Mouse (Mus musculus): ENCODE results near the gene Nat9.
A peak's percentile ranks its signal among the peaks of the same experiment; 100 is the strongest.

Nat9 gene

GRCm38 (mm10) chr11:115215123-115215522 is 27.5 kb upstream of the Nat9 start:
- DNase-seq (ENCODE audit: low read depth, low spot score): no peak

DNA sequence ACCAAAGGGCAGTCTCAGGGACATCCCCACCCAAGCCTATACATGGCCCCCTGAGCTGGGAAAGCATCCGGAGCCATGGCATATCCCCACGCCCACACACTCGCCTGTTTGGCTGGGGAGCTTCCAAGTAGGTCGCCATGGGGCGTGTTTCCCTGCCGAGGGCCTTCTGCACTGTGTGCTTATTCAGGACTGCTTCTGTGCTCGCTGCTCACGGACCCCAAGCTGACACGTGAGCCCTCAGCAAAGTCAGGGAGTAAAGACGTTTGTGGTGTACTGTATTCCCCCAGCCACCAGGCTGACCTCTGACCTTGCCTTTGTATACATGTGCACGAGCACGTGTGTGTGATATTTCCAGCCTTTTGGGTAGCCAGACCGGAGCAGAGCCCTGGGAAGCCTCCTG is 24.5 kb upstream of the Nat9 start:
- DNase-seq (ENCODE audit: low read depth, low spot score): no peak

DNA sequence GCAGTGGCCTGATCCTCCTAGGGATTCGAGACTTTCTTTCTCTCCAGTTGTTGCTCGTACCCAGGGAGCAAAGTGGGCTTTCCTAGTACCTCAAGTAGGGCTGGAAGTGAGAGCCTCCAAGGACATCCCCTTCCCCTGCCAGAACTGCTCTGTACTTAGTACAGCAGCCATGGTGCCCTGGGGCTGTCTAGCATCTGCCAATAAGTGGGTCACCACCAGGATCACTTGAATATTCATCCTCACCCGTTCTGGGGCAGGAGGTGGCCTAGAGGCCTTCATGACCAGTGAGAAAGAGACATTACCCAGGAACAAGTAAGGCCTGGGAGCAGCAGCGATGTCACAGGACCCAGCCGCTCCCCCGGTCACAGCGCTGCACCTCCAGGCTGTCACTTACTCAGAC is 22.3 kb upstream of the Nat9 start:
- DNase-seq (ENCODE audit: low read depth, low spot score): no peak

DNA sequence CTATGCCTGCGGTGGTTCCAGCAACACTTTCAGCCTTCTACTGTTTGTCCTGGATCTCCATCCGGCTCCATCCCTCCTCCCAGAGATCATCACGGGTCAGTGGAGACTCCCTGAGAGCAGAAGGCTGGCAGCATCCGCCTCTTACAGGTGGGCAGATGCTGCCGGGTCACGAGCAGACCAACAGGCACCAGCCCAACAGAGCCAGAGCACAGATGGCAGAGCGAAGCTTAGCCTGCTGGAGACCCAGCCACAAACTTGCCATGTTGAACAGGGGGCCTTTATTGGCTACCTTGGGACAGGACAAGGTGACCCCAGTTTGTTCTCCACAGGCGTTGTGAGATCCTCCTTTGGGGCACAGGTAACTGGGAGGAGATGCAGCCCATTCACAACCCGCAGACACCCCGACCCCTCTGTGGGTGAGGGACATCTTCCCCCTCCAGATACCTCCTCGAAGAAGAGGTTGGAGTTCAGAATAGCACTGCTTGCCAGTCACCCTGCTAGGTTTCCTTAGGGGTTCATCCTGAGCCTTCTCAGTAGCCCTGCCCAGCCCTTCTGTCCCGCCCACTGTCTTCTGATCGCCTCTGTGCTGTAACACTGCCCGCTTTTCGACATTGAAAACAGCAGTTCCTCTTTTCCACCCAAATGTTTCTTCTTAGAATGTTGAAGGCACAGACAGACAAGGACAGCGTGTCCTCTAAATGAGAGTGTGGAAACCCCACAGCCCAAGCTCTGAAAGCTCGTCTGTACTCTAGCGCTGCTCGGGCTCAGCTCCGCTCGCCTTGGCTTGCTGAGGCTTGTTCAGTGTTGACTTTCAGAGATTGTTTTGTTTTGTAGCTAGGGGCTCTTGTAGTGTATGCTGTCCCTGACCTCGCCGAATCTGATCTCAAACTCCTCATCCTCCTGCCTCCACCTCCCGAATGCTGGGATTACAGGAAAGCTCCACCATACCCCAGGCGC is 21.4 kb upstream of the Nat9 start:
- no peak for DNase-seq (ENCODE audit: low read depth, low spot score)

DNA sequence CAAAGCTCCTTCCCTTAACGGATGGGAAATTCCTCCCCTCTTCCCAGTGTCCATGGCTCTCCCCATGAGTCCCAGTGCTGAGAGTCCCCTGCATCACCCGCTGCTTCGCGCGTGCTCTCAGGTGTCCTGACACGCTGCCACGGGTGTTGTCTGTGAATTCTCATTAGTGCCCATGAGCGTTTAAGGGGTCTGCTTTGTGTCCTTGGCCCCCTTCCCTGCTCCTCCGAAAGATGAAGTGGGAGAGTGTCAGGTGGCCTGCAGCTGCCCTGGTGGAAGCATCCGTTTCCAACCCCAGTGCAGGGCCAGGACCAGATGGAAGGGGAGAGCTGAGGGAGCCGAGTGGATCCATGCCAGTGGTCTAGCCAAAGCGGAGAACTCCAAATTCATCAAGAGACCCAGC is 20.5 kb upstream of the Nat9 start:
- no peak for DNase-seq (ENCODE audit: low read depth, low spot score)

DNA sequence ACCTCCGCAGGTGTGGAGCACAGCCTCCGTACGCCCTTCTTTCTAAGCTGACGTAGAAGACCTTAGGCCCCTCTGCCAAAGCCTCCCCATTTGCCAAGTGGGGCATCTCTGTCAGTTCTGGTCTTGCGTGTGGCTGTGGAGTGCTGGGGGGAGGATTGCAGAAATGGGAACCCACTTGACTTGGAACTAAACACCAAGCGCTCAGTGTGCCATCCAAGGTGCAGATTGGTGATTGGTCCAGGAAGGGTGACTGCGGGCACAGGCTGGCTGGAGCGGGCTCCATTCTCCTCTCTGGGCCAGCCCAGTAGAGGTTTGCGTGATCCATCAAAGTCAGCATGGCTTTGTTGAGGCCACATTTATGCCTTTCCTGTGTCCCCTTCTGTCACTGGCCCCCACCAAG is 15.1 kb upstream of the Nat9 start:
- DNase-seq (ENCODE audit: low read depth, low spot score): no peak

GRCm38 (mm10) chr11:115202316-115202715 is 14.7 kb upstream of the Nat9 start:
- peak; percentile 63 for DNase-seq (ENCODE audit: low read depth, low spot score)

DNA sequence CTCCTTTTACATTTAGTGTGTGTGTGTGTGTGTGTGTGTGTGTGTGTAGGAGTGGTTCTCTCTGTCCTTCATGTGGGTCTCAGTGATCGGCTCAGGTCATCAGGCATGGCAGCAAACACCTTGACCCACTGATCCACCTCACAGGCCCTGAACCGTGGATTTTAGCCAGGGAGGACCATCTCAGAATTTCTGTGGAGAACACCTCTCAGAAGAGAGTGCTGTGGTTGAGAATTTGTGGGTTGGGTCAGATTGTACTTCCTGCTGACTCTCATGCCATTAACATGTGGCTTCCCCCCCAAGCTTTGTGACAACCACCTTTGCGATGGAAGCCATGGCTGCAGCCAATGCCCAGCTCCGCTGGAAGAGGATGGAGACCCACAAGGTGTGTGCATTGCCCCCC is 12.9 kb upstream of the Nat9 start:
- no peak for DNase-seq (ENCODE audit: low read depth, low spot score)

DNA sequence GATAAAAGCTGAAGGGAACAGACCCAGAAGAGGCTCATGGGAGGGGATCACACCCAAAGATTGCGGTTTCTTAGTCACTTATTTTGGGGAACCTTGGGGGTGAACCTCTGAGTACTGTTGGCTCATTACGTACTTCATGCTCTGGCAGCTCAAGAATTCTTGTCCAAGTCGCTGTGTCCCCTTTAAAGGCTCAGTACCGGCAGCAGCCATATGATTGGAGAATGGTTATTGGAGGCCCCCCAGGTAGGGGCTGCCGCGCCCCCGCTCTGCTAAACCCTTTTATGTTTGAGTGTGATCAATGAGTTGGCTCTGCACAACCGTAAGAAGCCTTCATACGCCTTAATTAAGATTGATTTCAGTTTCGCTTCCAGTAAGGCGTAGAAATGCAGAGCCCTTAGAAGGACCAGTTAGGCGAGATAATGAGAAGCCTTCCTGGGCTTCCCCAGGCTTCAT is 11.3 kb upstream of the Nat9 start:
- no peak for DNase-seq (ENCODE audit: low read depth, low spot score)

DNA sequence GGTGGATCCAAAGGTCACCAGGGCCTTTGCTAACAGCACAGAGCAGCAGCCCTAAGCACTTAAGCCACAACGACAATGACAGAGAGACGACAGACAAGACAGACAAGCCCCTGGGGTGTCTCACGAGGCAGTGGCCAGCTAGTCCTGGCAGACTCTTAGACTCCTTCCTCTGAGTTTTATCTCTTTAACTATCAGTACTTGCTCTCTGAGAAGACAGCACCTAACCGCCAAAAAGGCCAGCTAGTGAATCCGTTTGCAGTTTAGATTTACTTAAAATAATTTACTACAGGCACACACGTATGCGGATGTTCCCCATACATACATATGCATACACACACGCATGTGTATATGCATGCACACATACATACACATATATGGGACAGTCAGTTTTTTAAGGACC is 9.9 kb upstream of the Nat9 start:
- no peak for DNase-seq (ENCODE audit: low read depth, low spot score)

GRCm38 (mm10) chr11:115195933-115196332 is 8.3 kb upstream of the Nat9 start:
- DNase-seq (ENCODE audit: low read depth, low spot score): no peak

GRCm38 (mm10) chr11:115194693-115195092 is 7.0 kb upstream of the Nat9 start:
- DNase-seq (ENCODE audit: low read depth, low spot score): no peak

DNA sequence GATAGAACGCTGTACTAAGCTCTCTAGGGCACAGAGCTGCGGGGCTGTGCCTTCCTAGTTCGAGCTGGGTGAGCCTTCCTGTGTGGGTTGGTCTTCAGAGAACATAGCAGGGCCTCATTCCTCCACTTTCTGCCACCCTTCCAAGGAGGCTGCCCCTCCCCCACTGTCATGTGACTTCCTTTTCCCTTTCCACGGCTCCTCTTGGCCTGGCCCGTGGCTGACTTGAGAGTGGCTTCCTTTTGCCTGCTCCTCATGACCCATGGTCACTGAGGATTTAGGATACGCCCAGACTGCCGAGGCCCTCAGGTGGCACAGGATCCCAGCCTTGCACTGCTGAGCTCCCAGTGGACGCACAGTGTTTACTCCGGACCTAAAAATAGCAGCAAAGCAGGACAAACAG is 4.5 kb upstream of the Nat9 start:
- no peak for DNase-seq (ENCODE audit: low read depth, low spot score)

GRCm38 (mm10) chr11:115189304-115189703 is 1.6 kb upstream of the Nat9 start:
- no peak for DNase-seq (ENCODE audit: low read depth, low spot score)

DNA sequence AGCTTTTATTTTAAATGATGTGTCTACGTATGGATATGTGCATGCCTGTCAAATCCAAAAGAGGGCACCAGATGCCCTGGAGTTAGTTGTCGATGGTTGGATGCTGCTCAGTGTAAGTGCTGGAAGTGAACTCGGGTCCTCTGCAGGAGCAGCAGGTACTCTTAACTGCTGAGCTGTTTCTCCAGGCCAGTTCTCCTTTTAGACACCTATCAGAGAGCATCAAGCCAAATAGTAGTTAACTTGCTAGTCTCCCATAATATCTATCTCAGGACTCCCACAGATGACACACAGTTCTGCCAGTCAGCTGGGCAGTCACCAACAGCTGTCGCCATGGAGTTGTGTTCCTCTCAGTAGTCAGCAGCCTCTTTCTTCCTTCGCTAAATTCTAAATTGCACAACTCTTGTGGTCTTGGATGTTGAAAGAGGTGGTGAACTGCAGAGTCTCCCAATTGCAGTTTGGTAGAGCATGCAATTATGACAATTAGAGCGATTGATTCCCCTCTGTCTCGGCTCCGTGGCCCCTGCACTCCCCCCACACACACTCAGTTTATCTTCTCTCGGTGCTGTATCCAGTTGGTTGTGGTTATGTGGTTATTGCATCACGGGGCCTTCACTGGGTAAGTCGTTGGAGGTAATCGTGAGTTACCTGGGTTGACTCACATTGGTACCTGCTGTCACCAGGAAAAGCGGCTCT is 1.0 kb upstream of the Nat9 start:
- DNase-seq (ENCODE audit: low read depth, low spot score): no peak

GRCm38 (mm10) chr11:115187224-115187639 is 427 bp downstream of the Nat9 start, which contains the start of gene Tmem104:
Tmem104 (plus strand) TSS chr11:115187487.
- DNase-seq (ENCODE audit: low read depth, low spot score): peak; percentile 98

DNA sequence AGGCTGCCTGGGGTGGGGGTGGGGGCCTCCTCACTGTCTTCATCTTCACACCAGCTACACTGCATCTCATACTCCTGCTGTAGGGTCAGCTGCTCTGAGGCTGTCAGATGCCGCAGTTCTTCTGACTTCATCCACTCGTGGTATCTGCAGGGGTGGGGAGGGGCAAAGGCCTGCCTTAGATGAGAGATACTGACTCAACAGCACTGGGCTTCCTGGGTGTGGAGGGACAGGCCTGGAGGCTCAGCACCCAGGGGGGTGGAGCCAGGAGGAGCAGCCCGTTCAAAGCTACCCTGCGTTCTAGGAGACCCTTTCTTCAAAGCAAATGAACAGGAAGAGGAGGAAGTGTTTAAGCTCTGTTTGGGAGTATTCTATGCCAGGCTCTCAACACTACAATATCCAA is 2.7 kb downstream of the Nat9 start:
- DNase-seq (ENCODE audit: low read depth, low spot score): no peak

DNA sequence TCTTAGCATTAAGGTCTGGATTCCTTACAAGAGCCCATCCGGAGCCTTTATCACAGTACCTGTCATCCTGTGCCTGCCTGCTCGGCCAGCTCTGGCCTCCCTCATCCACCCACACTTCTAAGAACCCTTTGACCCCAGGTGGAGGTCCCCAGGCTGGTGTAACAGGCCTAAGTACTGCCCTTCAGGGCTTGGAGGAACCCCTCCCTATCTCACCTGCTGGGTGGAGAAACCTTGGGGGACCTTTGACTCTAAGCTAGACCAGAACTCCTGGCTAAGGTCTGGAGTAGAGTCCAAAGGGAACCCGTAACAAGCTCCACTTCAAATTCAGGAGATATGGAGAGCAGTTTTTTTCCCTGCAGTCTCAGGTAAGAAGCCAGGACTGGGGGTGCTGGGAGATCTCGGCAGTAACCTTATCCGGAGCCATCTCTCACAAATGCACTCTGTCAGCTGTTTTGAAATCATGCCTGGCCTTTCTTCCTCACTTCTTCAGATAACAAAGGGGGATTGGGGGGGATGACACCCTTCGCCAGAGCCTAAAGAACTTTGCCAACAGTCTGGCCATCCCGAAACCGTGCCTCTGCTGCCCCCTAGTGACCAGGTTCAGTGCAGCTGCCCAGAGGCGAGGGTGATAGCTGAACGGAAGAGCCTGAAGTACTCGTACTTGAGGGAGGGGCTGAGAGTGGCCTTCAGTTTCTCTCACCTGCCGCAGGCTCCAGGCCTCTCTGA is 5.6 kb downstream of the Nat9 start:
- peak; percentile 61 for DNase-seq (ENCODE audit: low read depth, low spot score)

DNA sequence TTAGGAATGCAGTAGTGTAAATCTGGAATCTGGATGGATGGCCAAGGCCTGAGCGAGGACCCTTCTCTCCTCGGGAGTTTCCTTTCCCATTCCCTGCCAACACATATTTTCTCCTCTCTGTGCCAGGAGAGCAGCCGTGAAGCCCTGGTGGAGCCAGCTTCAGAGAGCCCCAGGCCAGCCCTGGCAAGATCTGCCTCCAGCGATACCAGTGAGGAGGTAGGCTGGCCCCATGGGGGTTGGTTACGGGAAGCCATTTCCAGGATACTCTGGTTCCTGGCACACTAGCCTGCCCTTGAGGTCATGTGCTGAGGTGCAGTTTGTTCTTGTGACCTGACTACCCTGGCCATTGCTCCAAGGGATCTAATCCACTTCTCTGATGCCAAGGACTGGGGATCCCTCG is 7.8 kb downstream of the Nat9 start:
- DNase-seq (ENCODE audit: low read depth, low spot score): no peak

DNA sequence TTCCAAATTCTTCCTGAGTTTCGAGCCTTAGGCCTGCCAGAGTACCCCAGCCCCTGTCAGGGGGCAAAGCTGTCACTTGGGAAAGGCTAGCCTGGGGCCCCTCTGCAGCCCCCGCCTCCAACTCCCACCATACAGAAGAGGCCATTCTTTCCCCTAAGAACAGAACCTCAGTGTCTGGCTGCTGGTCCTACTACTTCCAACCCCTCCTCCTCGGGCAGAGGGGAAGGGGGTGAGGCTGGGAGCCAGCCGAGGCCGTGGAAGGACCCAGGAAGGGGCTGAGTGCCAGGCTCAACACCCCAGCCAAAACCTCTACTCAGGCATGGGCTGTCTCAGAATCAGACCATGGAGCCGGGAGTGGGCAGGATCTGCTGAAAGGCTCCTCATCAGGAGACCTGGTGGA is 8.5 kb downstream of the Nat9 start:
- DNase-seq (ENCODE audit: low read depth, low spot score): no peak

DNA sequence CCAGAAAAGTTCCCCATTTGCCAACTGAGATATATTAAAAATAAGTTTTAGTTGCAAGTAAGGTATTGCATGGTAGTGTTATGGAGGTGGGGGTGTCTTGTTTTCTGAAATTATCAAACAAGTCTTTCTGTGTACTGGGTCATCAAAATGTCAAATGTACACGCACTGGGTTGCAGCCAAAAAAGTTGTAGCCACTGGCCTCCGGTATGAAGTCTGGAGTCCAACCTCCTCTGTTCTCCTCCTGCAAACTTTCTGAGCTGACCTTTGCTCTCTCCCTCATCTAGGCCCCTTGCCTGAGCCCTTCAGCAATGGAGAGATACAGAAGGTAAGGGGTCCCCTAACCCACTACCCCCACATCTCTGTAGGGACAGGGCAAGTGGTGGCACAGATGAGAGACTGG is 8.9 kb downstream of the Nat9 start:
- no peak for DNase-seq (ENCODE audit: low read depth, low spot score)

GRCm38 (mm10) chr11:115177559-115178195 is 10.0 kb downstream of the Nat9 start:
- no peak for DNase-seq (ENCODE audit: low read depth, low spot score)
